Mouse (Mus musculus): ENCODE measurements at regions not wholly inside any gene's neighbourhood (a gene's known extent, or its start where the extent isn't known, plus 50 kb on each side); places are given as distances from the start of the nearest gene placed in this dataset.

DNA sequence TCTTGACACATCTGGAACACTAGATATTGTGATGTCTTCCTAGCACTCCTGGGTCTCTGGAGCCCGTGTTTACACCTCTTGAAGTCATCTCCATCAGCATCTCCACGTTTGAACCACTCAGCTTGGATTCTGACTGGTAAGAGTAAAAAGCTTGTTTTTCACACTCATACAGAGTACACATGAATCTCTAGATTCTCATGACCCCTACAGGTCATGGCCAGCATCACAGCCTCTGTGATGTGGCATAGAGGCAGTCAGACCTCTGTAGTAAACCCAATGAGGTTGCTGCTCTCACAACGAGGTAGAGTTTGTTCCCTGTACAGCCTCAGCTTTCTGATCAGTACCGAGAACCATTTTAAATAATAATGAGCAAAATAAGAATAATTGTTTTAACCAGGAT, 542.3 kb upstream of the Tmem132c start:
- WGBS = 59% methylated on average over 4 of the region's 4 CpGs
- Histone ChIP-seq H3K27ac (replicated peaks) (no peak overlapping the region), H3K9me3 (replicated peaks) (no peaks in the 10 kb centered on the region), H3K4me2 (replicated peaks) (no peak overlapping the region), H3K36me3 (no peaks in the 10 kb centered on the region), H3K27me3 (no peaks in the 10 kb centered on the region), H3K4me1 (no peaks in the 10 kb centered on the region), H3K9ac (no peak overlapping the region), H3K4me3 (replicated peaks) (no peak overlapping the region)
- no peak for ATAC-seq (ENCODE audit: insufficient number of reproducible peaks, low FRiP score, low TSS enrichment, low read depth)

DNA sequence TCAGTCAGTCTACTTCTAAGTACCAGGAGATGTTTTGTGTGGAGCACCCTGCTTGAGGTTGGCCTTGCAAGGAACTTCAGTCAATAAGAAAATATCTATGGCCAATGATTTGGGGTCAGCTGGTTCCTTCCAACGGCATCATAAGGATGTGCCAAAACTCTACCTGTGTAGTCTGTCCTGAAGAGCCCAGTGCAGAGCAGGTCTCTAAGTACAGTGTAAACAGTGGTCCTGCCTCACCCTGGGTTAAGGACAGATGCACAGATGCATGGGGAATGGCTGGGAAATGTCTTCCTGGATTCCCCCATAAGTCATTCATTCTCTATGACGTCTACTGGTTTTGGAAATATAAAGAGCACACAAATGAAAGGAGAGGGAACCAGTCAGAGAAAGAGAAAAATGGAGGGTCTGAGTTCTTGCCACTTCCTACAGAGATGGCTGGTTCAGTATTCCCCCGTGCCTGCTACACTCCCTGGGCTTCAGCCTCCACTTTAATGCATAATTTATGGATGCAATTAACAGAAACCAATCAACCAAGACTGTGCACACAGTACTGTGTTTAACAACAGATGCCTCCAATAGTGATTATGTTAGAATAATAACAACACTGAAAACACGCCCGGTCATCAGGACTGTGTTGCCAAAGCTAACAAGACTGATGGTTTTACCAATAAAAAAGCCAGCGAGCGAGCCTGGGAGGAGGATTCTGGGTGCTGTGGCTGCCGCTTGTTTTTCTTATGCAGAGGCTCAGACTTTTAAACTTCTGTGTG, 537.9 kb upstream of the Tmem132c start:
- Histone ChIP-seq H3K27me3 (no peaks in the 10 kb centered on the region), H3K36me3 (no peaks in the 10 kb centered on the region), H3K9me3 (replicated peaks) (no peaks in the 10 kb centered on the region), H3K4me2 (replicated peaks) (no peak overlapping the region), H3K4me1 (no peaks in the 10 kb centered on the region), H3K4me3 (replicated peaks) (no peak overlapping the region), H3K27ac (replicated peaks) (no peak overlapping the region), H3K9ac (no peak overlapping the region)
- no peak for ATAC-seq (ENCODE audit: insufficient number of reproducible peaks, low FRiP score, low TSS enrichment, low read depth)
- 83% methylated on average over 8 of the region's 8 CpGs for WGBS

DNA sequence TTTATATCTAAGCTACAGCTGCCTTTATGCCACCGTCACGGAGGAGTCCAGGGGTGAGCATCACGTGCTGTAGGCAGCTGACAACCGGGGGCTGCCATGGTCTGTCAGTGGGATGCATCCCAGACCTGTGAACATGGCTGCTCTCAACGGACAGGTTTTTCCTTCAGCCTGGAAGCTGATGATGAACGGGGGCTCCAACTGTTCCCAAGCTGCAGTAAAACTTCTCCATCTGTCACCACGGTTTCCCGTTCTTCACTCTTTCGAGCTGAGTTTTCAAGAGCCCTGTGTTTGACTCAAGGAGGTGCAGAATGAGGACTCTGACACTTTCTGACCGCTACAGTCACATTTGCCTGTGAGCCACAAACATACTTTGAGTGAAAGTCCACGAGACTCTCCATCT, 535.7 kb upstream of the Tmem132c start:
- Histone ChIP-seq H3K4me1 (no peaks in the 10 kb centered on the region), H3K4me3 (replicated peaks) (no peak overlapping the region), H3K9ac (no peak overlapping the region), H3K27me3 (no peaks in the 10 kb centered on the region), H3K27ac (replicated peaks) (no peak overlapping the region), H3K36me3 (no peaks in the 10 kb centered on the region), H3K4me2 (replicated peaks) (no peak overlapping the region), H3K9me3 (replicated peaks) (no peaks in the 10 kb centered on the region)
- WGBS = 72% methylated on average over 11 of the region's 11 CpGs
- ATAC-seq (ENCODE audit: insufficient number of reproducible peaks, low FRiP score, low TSS enrichment, low read depth) = no peak

DNA sequence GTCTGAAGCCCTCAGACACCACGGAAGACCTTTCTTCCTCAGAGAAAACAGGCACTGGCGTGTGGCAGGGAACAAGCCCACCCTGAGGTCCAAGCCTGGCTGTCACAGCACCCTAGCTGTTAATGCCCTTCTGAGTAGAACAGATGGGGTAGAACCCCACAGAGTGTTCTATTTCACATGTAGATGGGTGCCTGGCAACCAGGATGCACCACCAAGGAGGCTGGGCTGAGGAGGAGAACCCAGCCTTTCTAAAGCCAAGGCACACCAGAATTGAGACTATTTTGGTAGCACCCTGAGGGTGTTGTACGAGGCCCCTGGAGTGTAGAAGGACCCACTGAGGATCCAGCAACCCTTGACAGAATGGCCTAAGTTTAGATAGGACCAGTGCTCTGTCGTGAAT, 534.9 kb upstream of the Tmem132c start:
- ATAC-seq (ENCODE audit: insufficient number of reproducible peaks, low FRiP score, low TSS enrichment, low read depth) = no peak
- Histone ChIP-seq H3K4me3 (replicated peaks) (no peak overlapping the region), H3K9me3 (replicated peaks) (no peaks in the 10 kb centered on the region), H3K36me3 (no peaks in the 10 kb centered on the region), H3K27me3 (no peaks in the 10 kb centered on the region), H3K27ac (replicated peaks) (no peak overlapping the region), H3K4me1 (no peaks in the 10 kb centered on the region), H3K4me2 (replicated peaks) (no peak overlapping the region), H3K9ac (no peak overlapping the region)
- WGBS = 77% methylated on average over 4 of the region's 4 CpGs

GRCm38 (mm10) chr5:126714672-126715071, 526.9 kb upstream of the Tmem132c start:
- Histone ChIP-seq H3K4me3 (replicated peaks) (no peak overlapping the region), H3K36me3 (no peaks in the 10 kb centered on the region), H3K27ac (replicated peaks) (no peak overlapping the region), H3K9ac (no peak overlapping the region), H3K4me1 (no peaks in the 10 kb centered on the region), H3K9me3 (replicated peaks) (no peaks in the 10 kb centered on the region), H3K27me3 (no peaks in the 10 kb centered on the region), H3K4me2 (replicated peaks) (no peak overlapping the region)
- no peak for ATAC-seq (ENCODE audit: insufficient number of reproducible peaks, low FRiP score, low TSS enrichment, low read depth)
- WGBS = 39% methylated on average over 6 of the region's 6 CpGs

GRCm38 (mm10) chr5:126718421-126718820, 523.2 kb upstream of the Tmem132c start:
- no peak overlapping the region for H3K4me2 ChIP-seq (replicated peaks)
- H3K4me1 ChIP-seq = no peaks in the 10 kb centered on the region
- no peaks in the 10 kb centered on the region for H3K9me3 ChIP-seq (replicated peaks)
- H3K27ac ChIP-seq (replicated peaks) = no peak overlapping the region
- WGBS = 94% methylated on average over 2 of the region's 2 CpGs
- no peak for ATAC-seq (ENCODE audit: insufficient number of reproducible peaks, low FRiP score, low TSS enrichment, low read depth)
- H3K9ac ChIP-seq = no peak overlapping the region
- no peaks in the 10 kb centered on the region for H3K27me3 ChIP-seq
- H3K4me3 ChIP-seq (replicated peaks) = no peak overlapping the region
- no peaks in the 10 kb centered on the region for H3K36me3 ChIP-seq

- no peaks in the 10 kb centered on the region for H3K4me1 ChIP-seq
- no peak overlapping the region for H3K27ac ChIP-seq (replicated peaks)
- no peaks in the 10 kb centered on the region for H3K9me3 ChIP-seq (replicated peaks)
- ATAC-seq (ENCODE audit: insufficient number of reproducible peaks, low FRiP score, low TSS enrichment, low read depth) = no peak
- no peak overlapping the region for H3K4me2 ChIP-seq (replicated peaks)
- H3K27me3 ChIP-seq = no peaks in the 10 kb centered on the region
- no peak overlapping the region for H3K4me3 ChIP-seq (replicated peaks)
- 79% methylated on average over 2 of the region's 2 CpGs for WGBS
- no peak overlapping the region for H3K9ac ChIP-seq
- no peaks in the 10 kb centered on the region for H3K36me3 ChIP-seq
These were observed 520.3 kb upstream of the Tmem132c start for GRCm38 (mm10) chr5:126721300-126721699.

DNA sequence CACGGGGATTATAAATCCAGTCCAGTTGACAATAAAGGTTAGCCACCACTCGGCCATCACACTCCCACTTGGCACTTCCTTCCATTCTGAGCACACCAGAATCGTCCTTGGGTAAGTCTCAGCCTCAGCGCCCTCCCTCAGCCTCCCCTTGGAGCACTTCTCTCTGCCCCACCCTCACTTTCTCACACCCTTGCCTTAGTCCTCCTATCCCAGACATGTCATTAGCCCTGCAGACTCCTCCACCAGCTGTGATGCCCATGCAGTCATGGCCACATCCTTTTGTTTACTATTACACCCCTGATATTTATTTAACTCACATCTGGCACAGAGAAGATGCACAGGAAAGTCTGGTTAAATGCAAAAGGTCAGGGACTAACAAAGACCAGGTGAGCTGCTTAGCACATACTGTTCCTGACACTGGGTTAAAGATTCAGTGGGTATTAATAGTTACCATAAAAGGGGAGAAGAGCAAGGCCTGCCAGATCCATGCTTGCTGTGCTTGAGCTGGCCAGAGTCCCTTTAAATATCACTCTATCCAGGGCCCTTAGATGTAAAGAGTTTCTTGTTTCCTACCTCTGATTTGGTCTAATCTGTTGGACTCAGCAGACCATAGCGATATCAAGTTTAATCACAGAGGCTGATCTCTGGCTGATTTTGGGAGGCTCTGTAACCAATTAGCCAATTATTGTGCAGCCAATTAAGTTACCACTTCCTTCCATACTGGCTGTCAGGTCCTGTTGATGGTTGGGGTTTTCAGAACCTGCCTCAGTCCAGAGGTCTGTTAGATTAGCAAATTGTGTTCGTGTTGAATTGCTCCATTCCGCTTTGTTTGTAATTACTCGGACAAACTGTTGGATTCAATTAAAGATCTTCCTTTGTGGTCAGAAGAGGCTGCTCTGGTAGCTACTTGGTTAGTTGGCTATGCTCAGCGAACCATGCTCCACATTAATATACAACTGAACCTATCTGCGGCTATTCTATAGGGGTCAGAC, 518.0 kb upstream of the Tmem132c start:
- H3K27me3 ChIP-seq = no peaks in the 10 kb centered on the region
- ATAC-seq (ENCODE audit: insufficient number of reproducible peaks, low FRiP score, low TSS enrichment, low read depth) = no peak
- H3K9me3 ChIP-seq (replicated peaks) = no peaks in the 10 kb centered on the region

DNA sequence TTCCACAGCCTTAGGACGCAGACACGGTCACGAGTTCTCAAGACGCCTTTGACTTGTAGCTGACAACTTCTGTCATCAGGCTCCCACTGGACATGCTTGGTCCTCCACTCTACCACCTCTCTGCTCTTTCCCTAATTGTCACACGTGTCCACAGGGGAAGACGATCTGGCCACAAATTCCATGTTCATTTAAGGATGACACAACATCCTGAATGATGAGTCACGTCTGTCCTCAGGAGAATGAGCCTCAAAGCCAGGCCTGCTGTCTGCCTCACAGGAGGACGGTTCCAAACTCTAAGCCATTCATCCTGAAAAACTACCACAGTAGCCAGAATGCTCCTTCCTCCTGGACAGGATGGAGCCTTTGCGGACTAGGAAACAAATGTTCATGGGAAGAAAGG, 517.3 kb upstream of the Tmem132c start:
- Histone ChIP-seq H3K9me3 (replicated peaks) (no peaks in the 10 kb centered on the region), H3K4me3 (replicated peaks) (no peak overlapping the region), H3K4me2 (replicated peaks) (no peak overlapping the region), H3K27ac (replicated peaks) (no peak overlapping the region), H3K4me1 (no peaks in the 10 kb centered on the region), H3K9ac (no peak overlapping the region), H3K36me3 (no peaks in the 10 kb centered on the region), H3K27me3 (no peaks in the 10 kb centered on the region)
- 54% methylated on average over 9 of the region's 9 CpGs for WGBS
- ATAC-seq (ENCODE audit: insufficient number of reproducible peaks, low FRiP score, low TSS enrichment, low read depth) = no peak

More for the DNA sequence above, 518.0 kb upstream of the Tmem132c start:
- H3K4me2 ChIP-seq (replicated peaks) = no peak overlapping the region
- no peak overlapping the region for H3K9ac ChIP-seq
- H3K4me3 ChIP-seq (replicated peaks) = no peak overlapping the region
- no peak overlapping the region for H3K27ac ChIP-seq (replicated peaks)
- H3K36me3 ChIP-seq = no peaks in the 10 kb centered on the region
- no peaks in the 10 kb centered on the region for H3K4me1 ChIP-seq
- WGBS = 40% methylated on average over 10 of the region's 10 CpGs

GRCm38 (mm10) chr5:126733470-126733869, 508.1 kb upstream of the Tmem132c start:
- Histone ChIP-seq H3K4me1 (no peaks in the 10 kb centered on the region), H3K9ac (no peak overlapping the region), H3K27me3 (no peaks in the 10 kb centered on the region), H3K4me2 (replicated peaks) (peak overlapping the region; percentile 49), H3K4me3 (replicated peaks) (peak overlapping the region; percentile 28), H3K9me3 (replicated peaks) (no peaks in the 10 kb centered on the region), H3K36me3 (no peaks in the 10 kb centered on the region), H3K27ac (replicated peaks) (no peak overlapping the region)
- no peak for ATAC-seq (ENCODE audit: insufficient number of reproducible peaks, low FRiP score, low TSS enrichment, low read depth)
- 3% methylated on average over 7 of the region's 15 CpGs for WGBS

GRCm38 (mm10) chr5:126735733-126736132, 505.9 kb upstream of the Tmem132c start:
- no peaks in the 10 kb centered on the region for H3K36me3 ChIP-seq

More at GRCm38 (mm10) chr5:126735733-126736132, 505.9 kb upstream of the Tmem132c start:
- no peak for ATAC-seq (ENCODE audit: insufficient number of reproducible peaks, low FRiP score, low TSS enrichment, low read depth)
- Histone ChIP-seq H3K4me2 (replicated peaks) (no peak overlapping the region), H3K27ac (replicated peaks) (no peak overlapping the region), H3K27me3 (no peaks in the 10 kb centered on the region), H3K9ac (no peak overlapping the region), H3K9me3 (replicated peaks) (no peaks in the 10 kb centered on the region), H3K4me3 (replicated peaks) (no peak overlapping the region), H3K4me1 (no peaks in the 10 kb centered on the region)

Measured in embryonic facial prominence, embryonic 15.5 days (tissue).